Mouse (Mus musculus) left cerebral cortex, adult 9 months (tissue): Measurements from ENCODE around the gene Nexn.

Source experiments
- DNase-seq, 2 experiments: peaks; one replicate each; pipeline ENCODE4 v3.0.0; 2022; ENCODE audit warnings: low spot score in 2 of 2

The Nexn gene

GRCm38 (mm10) chr3:152278431-152278830 lies 12.3 kb upstream of the Nexn start:
- DNase-seq = no peak

- no peak for DNase-seq
Observed at GRCm38 (mm10) chr3:152277912-152278311, 11.8 kb upstream of the Nexn start.

GRCm38 (mm10) chr3:152276935-152277334 lies 10.8 kb upstream of the Nexn start:
- no peak for DNase-seq

- DNase-seq = no peak
Observed at GRCm38 (mm10) chr3:152275008-152275407, 8.9 kb upstream of the Nexn start.

GRCm38 (mm10) chr3:152272974-152273685 lies 7.0 kb upstream of the Nexn start:
- no peak for DNase-seq

GRCm38 (mm10) chr3:152271876-152272275 lies 5.7 kb upstream of the Nexn start:
- DNase-seq = no peak

- no peak for DNase-seq
Observed at GRCm38 (mm10) chr3:152271071-152271710, 5.0 kb upstream of the Nexn start.

- DNase-seq = no peak
Observed at GRCm38 (mm10) chr3:152268099-152268498, 1.9 kb upstream of the Nexn start.

GRCm38 (mm10) chr3:152265351-152266035 lies 657 bp downstream of the Nexn start:
- peak in 1 of 2 experiments; percentile 28 for DNase-seq

GRCm38 (mm10) chr3:152264830-152265229 lies 1.3 kb downstream of the Nexn start:
- DNase-seq = no peak

GRCm38 (mm10) chr3:152264374-152264773 lies 1.8 kb downstream of the Nexn start:
- no peak for DNase-seq

- no peak for DNase-seq
Observed at GRCm38 (mm10) chr3:152261948-152262347, 4.2 kb downstream of the Nexn start.

- no peak for DNase-seq
Observed at GRCm38 (mm10) chr3:152261436-152261835, 4.7 kb downstream of the Nexn start.

GRCm38 (mm10) chr3:152260362-152260761 lies 5.8 kb downstream of the Nexn start:
- no peak for DNase-seq

- peak in 1 of 2 experiments; percentile 82 for DNase-seq
Observed at GRCm38 (mm10) chr3:152259409-152259808, 6.7 kb downstream of the Nexn start.

GRCm38 (mm10) chr3:152257528-152257927 lies 8.6 kb downstream of the Nexn start:
- no peak for DNase-seq

- DNase-seq = no peak
Observed at GRCm38 (mm10) chr3:152250487-152250886, 15.7 kb downstream of the Nexn start.

- no peak for DNase-seq
Observed at GRCm38 (mm10) chr3:152247708-152248107, 18.4 kb downstream of the Nexn start.

GRCm38 (mm10) chr3:152245273-152245910 lies 20.8 kb downstream of the Nexn start:
- no peak for DNase-seq

- DNase-seq = no peak
Observed at GRCm38 (mm10) chr3:152243304-152243703, 22.8 kb downstream of the Nexn start.

- DNase-seq = no peak
Observed at GRCm38 (mm10) chr3:152241098-152241497, 25.1 kb downstream of the Nexn start.

GRCm38 (mm10) chr3:152239592-152239991 lies 26.6 kb downstream of the Nexn start:
- no peak for DNase-seq
